Mouse (Mus musculus) left cerebral cortex, postnatal 14 days (tissue): ENCODE measurements around the gene Snd1. TPM values are rescaled to one million over a fixed set of nuclear protein-coding genes. Genes with fewer than 3 reads are reported as not detected.

Experiments used
- total RNA-seq, 2 experiments: library from RNA; stranded (reverse); gene quantifications; 2 replicates each; pipeline ENCODE4 v1.2.3; 2021

The Snd1 gene
- total RNA-seq, 2 experiments from 2014 or later: 94.8 to 96.9 TPM

Other genes with a start within 250 kb of the Snd1 start
- gene Zfp800, start 77.1 kb upstream of the Snd1 start, total RNA-seq: 10 to 100 TPM; 15.5 to 17.3 TPM
- 100 to 1,000 TPM; 389 to 405 TPM for gene Arf5, start 51.6 kb upstream of the Snd1 start, total RNA-seq
- gene Fscn3, start 47.4 kb upstream of the Snd1 start, total RNA-seq: not detected
- gene Gcc1, start 46.7 kb upstream of the Snd1 start, total RNA-seq: 10 to 100 TPM; 13.3 to 16.1 TPM
- gene Pax4, start 25.8 kb upstream of the Snd1 start, total RNA-seq: not detected